Mouse (Mus musculus): ENCODE measurements around the gene Tmprss4.

The Tmprss4 gene

DNA sequence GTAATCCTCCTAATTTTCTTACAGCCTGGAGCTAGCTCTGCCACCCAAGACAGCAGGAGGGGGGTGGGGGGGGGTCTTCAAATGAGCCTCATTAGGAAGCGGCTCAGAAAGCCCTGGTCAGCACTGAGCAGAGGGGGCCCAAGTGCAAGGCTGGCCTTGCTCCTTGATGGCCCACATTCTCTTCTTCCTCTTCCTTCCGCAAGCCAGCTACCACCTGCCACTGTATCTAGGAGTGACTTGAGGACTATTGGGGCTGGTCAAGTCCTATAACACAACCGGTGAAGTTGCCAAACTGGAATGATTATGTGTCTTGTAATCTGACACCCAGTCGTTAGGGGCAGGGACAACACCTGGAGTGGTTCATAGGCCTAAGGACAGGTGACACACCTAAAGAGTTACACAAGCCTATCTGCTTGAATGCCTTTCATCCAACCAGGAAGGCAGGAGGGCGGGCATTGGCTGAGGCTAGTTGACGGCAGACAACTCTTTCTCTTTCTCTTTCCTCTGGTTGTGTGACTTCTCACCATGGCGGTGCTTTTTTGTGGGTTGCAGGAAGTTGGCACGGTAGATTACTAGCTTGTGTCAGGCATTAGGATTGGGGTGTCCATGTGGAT lies at the start of gene Tmprss4:
Tmprss4 (minus strand) TSS at position 296 of the 614 bp plus-strand sequence.
- DNase-seq, result peak; percentile 44

DNA sequence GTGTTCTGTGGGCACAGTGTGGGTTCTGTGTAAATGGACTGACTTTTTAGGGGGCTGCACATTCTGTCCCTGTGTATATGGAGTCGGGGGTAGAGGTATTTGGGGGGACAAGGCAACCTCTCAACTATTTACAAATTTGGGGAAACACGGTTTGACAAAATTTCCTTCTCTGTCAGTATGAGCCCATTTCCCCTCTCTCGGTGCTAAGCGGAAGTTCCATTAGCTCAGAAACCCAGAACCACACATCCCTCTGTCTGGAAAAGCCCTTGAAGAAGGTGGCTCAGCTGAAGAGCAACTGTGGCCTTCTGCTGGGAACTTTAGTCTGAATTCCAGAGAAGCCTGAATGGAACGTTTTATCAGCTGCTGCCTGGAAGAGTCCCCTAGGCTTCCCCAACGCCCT lies 48.5 kb upstream of the Tmprss4 start:
- no peak for DNase-seq

DNA sequence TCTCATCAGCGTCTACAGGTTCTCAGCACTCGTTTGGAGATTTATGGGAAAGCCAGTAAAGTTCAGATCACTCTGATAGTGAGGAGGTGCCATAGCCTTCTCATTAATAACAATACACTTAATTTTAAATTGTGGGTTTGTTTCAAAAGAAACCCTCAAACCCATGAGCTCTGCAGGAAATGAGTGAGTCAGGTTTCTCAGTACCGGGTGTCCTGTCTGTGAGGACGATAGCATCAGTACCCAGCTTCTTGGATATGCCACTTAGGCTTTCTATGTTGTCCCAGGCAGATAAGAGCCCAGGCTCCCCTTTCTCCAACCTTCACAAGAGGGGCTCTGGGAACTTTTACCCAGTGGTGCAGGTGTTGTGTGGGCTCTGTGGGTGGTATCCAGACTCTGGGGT lies 48.1 kb upstream of the Tmprss4 start:
- DNase-seq, result no peak

DNA sequence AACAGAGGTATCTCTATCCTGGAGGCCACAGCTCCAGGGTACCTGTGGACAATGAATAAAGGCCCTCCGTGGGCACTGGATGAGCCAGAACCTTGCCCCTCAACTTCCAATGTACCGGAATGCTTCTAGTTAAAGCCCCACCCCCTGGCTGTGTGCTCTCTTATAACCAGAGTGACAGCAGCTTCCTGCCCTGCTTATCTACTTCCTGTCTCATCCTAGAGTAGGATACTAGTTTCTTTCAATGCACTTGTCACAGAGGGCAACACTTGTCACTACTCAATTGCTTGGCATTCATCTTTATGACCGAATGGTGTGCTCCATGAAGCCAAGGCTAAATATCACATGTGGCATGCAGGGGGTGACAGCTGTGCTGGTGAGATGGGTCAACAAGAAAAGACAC lies 47.4 kb upstream of the Tmprss4 start:
- peak; percentile 61 for DNase-seq

DNA sequence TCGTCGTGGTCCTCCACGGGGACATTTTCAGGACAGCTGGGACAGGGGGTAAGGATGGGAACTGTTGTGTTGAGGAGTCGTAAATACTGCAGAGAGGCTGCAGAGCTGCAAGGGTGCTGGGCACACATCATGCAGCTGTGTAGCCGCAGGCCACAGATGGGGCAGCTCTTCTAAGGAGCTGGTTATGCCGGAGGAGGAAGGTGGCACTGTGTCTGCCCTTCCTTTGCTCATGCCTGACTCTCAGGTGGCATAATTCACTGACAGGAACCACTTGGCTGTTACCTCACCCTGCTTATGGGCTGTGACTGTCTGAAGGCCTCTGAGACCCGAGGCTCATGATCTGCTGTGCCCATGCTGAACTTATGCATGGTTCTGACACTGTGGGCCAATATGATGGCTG lies 46.4 kb upstream of the Tmprss4 start:
- peak; percentile 69 for DNase-seq

DNA sequence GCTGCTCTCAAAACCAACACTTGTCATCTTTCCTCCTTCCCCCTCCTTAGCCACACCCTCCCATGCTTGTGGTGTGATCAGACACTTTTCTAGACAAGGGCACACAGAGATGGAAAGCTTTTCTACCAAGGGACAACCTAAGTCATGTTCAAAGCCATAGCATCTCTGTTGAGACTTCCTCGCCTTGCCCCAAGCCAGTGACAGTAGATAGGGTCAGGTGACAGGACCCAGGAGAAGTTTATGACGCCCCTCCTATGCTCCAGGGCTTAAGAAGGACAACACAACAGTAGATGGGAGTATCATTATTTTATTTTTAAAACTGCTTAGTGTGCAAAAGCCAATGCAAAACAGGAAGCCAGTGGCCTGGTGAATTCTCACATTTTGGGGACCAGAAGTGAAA lies 43.6 kb upstream of the Tmprss4 start:
- peak; percentile 39 for DNase-seq

DNA sequence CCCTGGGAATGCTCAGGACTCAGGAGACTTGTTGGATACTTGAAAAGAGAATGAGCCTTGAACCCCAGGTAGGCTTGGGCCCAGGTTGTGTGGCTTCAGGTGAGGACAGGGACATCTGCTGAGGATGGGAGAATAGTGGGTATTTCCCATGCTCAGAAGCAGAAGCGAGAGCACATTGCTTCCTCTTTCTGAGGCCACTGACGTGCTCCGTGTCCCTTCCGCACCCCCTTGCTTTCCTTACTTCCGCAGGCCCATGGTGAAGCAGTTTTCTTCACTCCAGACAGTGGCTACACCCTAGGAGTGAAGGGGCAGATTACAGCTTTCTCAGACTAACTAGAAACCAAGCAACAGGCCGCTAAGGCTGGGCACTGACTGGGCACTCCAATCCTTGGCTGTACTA lies 42.2 kb upstream of the Tmprss4 start:
- DNase-seq, result no peak

DNA sequence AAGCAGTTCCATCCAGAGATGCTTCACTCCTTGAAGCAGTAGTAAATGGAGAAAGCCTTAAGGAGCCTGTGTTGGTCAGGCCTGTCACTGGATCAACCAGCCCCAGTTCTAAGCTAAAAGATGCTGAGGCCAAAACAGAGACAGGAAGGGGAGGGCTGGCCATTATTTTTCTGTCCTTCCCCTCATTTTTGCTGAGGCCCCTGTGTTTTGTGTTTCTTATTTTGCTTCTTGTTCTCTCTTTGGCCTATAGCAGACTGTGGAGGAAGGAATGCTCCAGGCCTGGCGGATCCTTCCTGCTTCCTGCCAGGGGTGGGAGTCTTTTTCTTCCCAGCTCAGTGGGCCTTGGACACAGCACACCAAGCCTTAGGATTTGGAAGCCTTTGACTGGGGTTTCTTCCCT lies 41.5 kb upstream of the Tmprss4 start:
- DNase-seq, result no peak

DNA sequence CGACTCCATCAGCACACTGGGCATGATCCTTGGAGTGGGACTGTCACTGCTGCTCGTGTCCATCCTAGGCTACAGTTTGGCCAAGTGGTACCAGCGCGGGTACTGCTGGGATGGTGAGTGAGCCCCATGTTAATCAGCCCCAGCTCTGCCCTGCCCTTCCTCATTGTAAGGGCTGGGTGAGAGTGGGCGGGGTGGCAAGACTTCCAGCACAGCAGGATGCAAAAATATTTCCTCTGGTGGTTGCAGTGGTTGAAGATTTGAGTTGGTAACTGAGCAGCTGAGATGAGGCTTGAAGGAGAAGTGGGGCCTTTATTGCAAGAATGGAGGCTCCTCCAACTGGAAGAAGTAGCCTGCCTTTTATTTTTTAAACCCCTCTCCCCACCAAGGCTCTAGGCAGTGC lies 37.5 kb upstream of the Tmprss4 start:
- no peak for DNase-seq

DNA sequence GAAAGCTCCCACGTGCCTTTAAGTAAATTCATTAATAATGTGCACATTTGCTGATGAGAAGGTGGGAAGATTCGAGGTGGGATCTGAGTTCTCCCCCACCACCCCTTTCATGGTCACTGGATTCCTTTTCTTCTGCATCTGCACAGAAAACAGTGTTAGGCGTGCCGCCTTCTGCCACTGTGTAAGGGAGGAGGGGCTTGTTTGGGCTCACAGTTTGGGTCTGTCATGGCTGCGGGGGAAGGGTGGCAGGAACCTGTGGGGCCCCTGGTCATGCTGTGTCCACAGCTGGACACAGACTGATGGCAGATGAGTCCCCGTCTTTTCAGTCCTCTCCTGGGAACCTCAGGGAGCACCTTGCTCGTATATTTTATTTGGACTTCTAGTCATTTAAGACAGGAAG lies 32.9 kb upstream of the Tmprss4 start:
- no peak for DNase-seq

DNA sequence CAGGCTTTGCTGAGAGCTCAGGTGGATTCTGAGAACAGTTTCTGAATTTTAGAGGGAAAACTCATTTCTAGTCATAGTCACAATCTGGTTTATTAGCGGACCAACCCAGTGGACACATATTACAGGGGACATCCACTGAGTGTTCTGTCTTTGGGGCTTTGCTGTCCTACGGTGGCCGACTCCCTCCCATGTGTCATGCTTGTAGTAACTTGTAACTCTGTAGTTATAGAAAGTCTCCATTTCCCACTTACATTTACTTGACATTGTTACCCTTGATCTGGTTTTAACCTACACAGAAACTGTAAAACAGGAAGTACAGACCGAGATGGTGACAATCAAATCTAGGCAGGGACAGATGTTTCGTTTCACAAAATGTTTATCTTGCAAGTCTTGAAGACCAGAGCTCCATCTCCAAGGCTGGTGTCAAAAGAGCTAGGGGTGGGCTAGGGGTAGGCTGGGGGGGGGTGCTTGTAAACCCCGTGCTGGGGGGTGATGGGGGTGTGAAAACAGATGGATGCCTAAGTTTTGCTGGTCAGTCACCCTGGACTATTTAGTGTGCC lies 31.9 kb upstream of the Tmprss4 start:
- no peak for DNase-seq

DNA sequence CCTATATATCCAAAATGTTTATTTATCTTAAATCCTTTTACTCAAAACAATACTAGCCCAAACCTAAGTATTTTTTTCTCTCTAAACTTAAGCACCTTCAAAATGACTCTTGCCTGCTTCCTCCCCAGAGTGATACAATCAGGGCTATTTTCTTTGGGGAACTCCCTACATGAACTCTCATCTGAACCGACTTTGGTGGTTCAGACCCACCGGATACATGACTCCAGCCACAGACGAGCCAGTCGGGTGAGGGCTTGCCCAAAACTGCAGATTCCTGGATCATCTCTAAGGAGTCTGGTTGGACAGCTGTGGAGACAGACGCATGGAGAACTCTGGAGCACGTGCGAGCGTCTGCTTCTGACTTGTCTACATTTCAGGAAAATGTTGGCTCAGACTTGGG lies 25.5 kb upstream of the Tmprss4 start:
- DNase-seq, result no peak

DNA sequence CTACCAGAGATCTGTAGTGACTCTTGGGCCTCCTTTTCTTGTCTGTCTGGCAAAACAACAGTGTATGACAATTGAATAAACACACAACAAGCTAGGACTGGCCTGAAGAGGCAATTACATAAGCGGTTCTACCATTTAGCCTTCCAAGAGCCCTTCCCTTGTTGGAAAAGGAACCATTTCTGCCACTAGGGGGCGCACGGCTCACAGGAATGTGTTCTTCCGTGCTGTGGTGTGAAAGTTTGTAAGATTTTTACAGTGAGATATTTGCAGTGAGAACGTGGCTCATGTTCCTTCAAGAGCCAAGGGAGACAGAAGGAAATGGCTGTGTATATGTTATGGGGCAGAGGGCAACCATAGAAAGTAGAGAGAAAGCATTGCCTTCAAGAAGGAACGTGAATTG lies 17.7 kb upstream of the Tmprss4 start:
- DNase-seq, result peak; percentile 96

DNA sequence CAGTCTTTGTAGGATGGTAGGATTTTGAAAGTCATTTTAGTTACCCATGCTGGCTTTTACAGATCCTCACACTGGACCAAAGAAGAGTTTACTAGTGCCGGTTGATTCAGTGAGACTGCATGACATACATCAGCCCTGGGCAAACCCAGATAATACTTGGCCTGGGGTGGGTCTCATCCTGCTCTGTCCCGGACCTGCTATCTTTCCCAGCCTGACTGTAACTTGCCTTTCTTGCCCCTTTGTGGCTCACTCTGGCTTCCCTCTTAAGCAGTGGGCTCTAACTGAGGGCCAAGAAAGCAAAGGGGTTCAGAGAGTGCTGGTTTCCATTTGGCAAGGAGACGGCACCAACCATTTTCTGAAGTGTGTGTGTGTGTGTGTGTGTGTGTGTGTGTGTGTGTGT lies 15.8 kb upstream of the Tmprss4 start:
- DNase-seq, result no peak

DNA sequence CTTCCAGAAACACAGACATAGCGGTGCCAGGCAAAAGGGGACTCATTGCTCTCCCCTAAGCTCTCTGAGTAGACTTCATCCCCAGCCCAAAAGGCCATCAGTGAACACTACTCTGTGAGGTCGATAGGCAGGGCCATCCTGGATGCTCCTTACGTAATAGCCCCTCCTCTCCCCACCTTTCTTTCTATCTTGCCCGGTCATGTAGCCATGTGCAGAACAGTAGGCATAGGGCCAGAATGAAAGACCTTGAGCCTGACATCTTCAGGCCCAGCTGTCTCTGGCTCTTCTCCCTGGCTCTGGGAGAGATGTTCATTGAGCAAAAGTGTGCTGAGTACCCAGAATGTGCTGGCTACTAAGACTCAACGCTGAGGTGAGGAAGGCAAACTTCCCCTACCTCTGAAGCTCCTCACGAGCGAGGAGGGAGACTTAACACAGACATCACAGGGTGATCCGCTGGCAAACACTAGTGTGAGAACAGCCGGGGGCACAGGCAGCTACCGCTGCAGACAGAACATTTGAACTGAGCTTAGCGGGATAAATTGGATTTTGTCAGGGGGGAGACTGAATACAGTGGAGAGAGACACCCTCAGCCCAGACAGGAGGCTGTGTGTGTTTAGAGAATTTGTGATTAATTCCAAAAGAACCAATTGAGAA lies 11.8 kb upstream of the Tmprss4 start:
- DNase-seq, result no peak

DNA sequence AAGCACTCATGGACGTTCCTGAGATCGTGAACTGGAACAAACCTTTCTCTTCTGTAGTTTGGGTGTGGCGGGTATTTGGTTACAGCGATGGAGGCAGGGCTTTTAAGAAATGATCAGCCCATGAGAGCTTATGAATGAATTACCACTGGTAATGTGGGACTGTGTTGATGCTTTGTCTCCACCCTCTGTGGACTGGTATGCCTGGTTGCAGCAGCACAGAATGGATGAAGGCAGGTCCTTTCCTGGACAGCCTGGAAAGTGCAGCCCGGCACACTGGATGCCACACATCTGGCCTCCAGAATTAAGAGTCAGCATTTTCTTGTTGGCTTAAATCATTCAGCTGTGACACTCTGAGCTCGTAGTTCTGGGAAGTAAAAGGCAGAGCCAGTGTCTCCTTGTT lies 8.1 kb upstream of the Tmprss4 start:
- DNase-seq, result no peak

DNA sequence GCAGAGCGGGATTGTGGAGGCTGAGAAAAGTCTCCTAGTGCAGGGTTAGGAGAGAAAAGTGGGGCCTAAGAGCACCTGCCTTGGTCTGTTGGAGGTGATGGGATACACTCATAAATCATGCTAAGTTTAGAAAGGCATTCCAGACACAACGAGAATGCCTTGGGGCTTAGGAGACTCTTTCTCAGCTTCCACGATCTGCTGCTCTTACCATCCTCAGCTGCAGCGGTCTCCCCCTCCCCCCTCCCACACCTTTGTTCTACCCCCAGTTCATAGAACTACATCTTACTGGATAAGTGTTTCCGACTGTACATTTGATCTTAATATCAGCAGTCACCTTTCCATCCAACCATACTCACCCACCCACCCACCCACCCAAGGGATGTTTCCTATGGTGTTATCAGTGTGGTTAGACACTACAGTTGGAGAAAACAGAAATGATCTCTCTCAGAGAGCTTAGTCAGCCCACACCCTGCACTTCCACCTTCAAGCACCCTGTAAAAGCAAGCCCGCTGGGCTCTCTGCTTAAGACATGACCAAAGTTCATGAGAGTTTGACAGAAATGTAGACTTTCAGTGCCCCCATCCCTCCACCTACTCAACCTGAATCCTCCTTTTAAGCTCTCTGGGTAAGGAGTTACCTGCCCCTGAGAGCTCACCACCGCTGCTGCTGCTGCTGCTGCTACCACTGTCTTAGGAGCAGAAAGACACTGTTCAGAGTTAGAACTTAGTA lies 3.3 kb upstream of the Tmprss4 start:
- peak; percentile 51 for DNase-seq

DNA sequence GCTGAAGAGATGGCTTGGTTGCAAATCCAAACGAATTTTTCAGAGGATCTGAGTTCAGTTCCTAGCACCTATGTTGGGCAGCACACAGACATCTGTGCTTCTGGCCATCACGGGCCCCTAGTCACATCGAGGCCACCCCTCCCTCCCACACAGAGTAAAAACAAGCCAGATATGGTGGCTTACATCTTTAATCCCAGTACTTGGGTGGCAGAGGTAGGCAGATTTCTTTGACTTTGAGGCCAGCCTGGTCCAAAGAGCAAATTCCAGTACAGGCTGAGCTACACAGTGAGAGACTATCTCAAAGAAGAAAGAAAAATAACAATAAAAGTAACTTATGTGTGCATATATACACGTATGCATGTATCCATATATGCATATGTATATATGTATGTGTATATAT lies 2.2 kb upstream of the Tmprss4 start:
- no peak for DNase-seq

DNA sequence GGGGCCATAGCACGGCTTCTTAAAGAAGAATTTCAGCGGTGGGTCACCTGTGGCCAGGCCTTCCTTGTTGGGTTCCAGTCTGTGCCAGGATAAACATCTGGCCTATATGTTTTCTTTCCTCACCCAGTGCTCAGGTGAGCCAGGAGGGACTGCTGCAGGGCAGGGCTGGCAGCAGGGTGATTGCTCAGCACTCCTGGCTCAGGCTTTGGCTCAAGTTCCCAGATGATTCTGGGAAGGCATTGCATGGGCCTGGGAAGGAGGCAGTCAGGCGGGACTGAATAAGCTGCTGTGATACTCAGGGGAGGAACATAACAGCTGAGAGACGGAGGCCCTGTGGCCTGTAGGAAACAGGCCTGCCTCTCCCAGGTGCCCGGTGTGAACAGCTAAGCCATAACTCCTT lies 1.3 kb upstream of the Tmprss4 start:
- no peak for DNase-seq

DNA sequence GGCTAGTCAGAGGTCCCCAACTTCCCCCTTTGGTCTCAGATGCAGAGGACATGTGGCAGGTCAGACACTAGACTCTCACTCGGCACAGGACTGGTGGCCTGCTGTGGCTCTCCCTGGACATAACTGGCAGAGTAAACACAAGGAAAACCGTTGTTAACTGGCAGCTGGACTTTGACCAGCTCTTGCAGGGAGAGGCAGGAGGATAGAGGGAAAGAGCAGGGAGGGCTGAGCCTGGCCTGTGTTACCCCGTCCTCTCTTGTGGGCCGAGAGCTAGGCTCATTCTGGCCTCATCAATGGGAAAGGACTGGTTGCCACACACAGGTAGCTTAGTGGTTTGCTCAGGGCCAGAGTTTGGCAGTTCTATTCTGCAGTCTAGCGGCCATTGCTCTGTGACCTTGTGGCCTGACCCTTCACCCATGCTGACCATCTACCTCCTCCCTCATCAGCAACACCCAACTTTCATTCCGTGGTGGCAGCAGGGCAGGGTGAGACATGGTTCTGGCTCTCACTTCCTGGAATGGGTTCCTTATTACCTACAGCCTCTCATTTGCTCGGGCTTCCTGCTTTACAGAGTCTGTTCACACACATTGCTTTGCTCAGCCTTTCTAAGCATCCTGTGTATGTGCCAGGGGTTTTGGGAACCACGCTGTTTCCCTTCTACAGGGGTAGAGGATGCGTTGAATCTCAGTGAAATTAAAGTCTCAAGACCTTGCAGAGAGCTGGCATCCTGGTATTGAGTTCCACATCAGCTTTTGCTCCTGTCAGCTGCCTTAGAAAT lies 1.7 kb downstream of the Tmprss4 start:
- DNase-seq, result no peak

DNA sequence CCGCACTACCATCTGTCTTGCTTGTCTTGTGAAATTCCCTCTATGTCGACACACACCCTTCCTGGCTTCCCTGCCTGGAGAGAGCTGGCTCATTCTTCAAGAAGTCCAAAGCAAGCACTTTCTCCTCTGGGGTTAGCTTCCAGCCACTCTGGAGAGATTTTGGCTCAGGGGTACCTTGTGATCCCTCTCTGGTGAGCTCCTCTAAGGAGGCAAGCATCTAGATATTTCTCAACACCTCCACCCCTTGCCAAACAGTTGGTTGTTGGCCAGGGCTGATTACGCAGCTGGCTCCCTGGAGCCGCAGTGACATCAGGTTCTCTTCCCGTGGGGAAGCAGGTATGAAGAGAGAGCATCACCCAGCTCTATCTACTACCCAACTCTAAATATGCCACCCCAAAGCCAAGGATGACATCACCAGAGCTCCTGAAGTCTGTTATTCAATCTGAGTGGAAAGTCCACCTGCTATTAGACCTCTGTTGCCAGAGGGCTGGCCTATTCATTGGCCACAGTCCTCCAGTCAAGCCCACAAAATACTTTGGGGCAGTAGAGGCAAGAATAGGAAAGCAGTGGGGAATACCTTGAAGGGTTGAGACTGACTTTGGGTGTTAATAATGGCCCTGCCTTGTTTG lies 2.5 kb downstream of the Tmprss4 start:
- DNase-seq, result no peak

DNA sequence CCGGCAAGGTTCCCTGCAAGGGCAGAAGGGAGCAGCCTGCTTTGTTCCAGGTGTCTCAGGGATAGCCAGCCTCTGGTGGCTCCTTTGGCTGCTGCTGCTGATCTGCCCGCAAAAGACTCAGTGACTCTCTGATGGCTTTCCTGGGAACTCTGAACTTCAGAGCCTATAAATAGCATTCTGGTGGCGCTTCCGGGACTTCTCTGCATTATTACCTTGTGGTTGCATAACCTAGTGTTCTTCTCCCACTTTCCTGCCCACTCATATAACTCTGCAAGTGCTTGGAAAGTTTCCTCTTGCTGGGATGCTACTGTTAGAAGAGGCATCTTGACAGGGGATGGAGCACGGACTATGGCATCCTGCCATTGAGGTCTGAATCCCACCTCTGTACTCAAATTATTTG lies 6.3 kb downstream of the Tmprss4 start:
- DNase-seq, result no peak

Measured in thymus, postnatal 25 days (tissue).